Mouse (Mus musculus) kidney, embryonic 16.5 days (tissue): ENCODE data around the gene Ppp1r14c. TPM values are rescaled to one million over a fixed set of nuclear protein-coding genes. Genes with fewer than 3 reads are reported as not detected.
"Not testable (repeated sequence)": the region's sequence is repeated elsewhere in the genome, so short reads cannot be mapped to it uniquely, and the experiment has no call there.

Experiments used
- ATAC-seq: fragments of 200-750 bp; cut with Nextera tagmentation; 2 replicates; pipeline ENCODE4 v1.8.0; 2017; ENCODE audit warnings: moderate TSS enrichment; ENCODE audit not compliant: low FRiP score, low TSS enrichment
- H3K27ac ChIP-seq: fragments of 300-500 bp; sonication (generic); 2 replicates; pipeline ENCODE4 v1.5.1; 2014; ENCODE audit warnings: low read length
- H3K27me3 ChIP-seq: fragments of 300-500 bp; sonication (generic); 2 replicates; pipeline ENCODE4 v1.6.1; 2014; ENCODE audit warnings: low read length, control low read depth, mixed read lengths; ENCODE audit not compliant: insufficient read depth
- H3K36me3 ChIP-seq: fragments of 300-500 bp; sonication (generic); 2 replicates; pipeline ENCODE4 v1.6.1; 2014; ENCODE audit warnings: low read length, control low read depth, mixed read lengths; ENCODE audit not compliant: insufficient read depth
- H3K4me1 ChIP-seq: fragments of 300-500 bp; sonication (generic); 2 replicates; pipeline ENCODE4 v1.6.1; 2014; ENCODE audit warnings: low read length, control low read depth, mixed read lengths; ENCODE audit not compliant: insufficient read depth
- H3K4me2 ChIP-seq: fragments of 300-500 bp; sonication (generic); replicated peaks from 2 replicates; pipeline ENCODE4 v1.6.1; 2014; ENCODE audit warnings: low read depth, low read length
- H3K4me3 ChIP-seq: fragments of 300-500 bp; sonication (generic); 2 replicates; pipeline ENCODE4 v1.5.1; 2014; ENCODE audit warnings: mild to moderate bottlenecking, low read length
- H3K9ac ChIP-seq: fragments of 300-500 bp; sonication (generic); replicated peaks from 2 replicates; pipeline ENCODE4 v1.6.1; 2014; ENCODE audit warnings: low read length
- H3K9me3 ChIP-seq: fragments of 300-500 bp; sonication (generic); 2 replicates; pipeline ENCODE4 v1.6.1; 2016; ENCODE audit warnings: low read length, control low read depth
- WGBS: fragments of 180-500 bp; shearing (Covaris S2); extraction: QIAGEN DNeasy Blood & Tissue Kit; methylation state at CpG from one replicate; pipeline ENCODE4 v1.1.7; 2014; 5-methylcytosine and 5-hydroxymethylcytosine counted together
- polyA plus RNA-seq: library from polyadenylated mRNA; unstranded; fragments of >200 nt; fragmentation: Nextera tagmentation; extraction: Ambion mirVana; gene quantifications from 2 replicates; pipeline ENCODE4 v1.2.1, GENCODE M21; 2015

Gene Ppp1r14c
- polyA plus RNA-seq, 1 experiment from 2014 or later, result 8.0 TPM

DNA sequence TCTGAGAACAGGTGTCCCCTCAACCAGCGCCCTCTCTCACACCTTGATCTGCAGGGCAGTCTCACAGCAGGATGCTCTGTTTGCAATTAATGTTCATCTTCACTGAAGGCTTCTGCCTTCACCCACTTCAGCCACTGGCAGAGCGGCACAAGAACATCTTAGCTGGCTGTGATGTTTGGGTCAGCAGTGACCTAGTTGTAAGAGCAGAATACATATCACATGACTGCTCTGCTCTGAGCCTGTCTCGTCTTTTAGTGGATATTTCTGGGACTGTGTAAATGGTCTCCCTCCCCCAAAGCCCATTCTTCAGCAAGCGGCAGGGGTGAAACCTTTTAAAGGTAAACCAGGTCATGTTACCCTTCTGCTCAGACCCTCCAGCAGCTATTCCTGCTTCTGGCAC, 50.7 kb downstream of the Ppp1r14c start:
- WGBS, result 58% methylated on average over 4 of the region's 4 CpGs
- Histone ChIP-seq H3K27me3 (no peaks in the 10 kb centered on the region), H3K4me2 (no peak overlapping the region), H3K9me3 (no peaks in the 10 kb centered on the region), H3K4me3 (no peak overlapping the region), H3K4me1 (no peaks in the 10 kb centered on the region), H3K9ac (no peak overlapping the region), H3K27ac (no peak overlapping the region), H3K36me3 (no peaks in the 10 kb centered on the region)
- ATAC-seq, result no peak

DNA sequence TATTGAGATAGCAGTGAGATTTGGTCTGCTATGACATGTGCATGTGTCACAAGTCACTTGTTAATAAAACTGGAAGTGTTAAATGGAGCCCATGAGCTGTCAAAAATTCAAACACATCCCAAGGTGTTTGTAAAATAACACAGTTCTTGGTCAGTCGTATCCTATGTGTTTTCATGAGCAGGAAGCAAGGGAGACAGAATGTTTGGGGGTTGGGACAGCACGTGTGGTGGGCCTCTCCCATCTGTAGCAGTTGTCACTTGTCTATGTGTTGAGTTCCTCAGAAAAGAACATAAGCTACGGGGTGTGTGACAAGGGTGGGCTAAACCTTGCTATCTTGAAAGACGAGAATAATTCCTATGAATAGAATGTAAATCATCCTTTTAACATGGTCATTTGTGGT, 51.6 kb downstream of the Ppp1r14c start:
- no peak overlapping the region for H3K9ac ChIP-seq
- H3K4me3 ChIP-seq, result no peak overlapping the region
- no peak overlapping the region for H3K27ac ChIP-seq
- WGBS, result 58% methylated on average over 4 of the region's 4 CpGs
- H3K4me2 ChIP-seq, result no peak overlapping the region
- H3K27me3 ChIP-seq, result no peaks in the 10 kb centered on the region
- H3K4me1 ChIP-seq, result no peaks in the 10 kb centered on the region
- no peaks in the 10 kb centered on the region for H3K9me3 ChIP-seq
- H3K36me3 ChIP-seq, result no peaks in the 10 kb centered on the region
- no peak for ATAC-seq

DNA sequence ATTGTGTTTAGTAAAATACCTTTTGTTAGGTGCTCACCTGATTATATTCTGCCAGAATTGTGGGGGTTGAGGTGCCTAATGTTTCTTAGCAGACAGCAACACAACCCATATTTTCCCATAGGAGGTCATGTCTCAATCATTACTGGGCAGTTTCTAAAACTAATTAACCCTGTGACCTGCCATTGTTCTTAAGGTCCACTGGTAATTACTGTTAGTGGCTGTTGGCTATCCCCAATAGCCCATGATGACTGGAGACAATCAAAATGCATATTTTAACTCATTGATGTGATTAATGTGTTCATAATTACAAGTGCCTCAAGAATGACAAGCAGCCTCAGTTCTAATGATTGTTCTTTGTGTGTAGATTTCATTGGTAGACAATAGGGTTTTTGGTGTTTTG, 58.2 kb downstream of the Ppp1r14c start:
- Histone ChIP-seq H3K27ac (no peak overlapping the region), H3K36me3 (no peaks in the 10 kb centered on the region), H3K4me3 (no peak overlapping the region), H3K9ac (no peak overlapping the region), H3K9me3 (no peaks in the 10 kb centered on the region), H3K4me2 (no peak overlapping the region), H3K4me1 (no peaks in the 10 kb centered on the region), H3K27me3 (no peaks in the 10 kb centered on the region)
- no peak for ATAC-seq

DNA sequence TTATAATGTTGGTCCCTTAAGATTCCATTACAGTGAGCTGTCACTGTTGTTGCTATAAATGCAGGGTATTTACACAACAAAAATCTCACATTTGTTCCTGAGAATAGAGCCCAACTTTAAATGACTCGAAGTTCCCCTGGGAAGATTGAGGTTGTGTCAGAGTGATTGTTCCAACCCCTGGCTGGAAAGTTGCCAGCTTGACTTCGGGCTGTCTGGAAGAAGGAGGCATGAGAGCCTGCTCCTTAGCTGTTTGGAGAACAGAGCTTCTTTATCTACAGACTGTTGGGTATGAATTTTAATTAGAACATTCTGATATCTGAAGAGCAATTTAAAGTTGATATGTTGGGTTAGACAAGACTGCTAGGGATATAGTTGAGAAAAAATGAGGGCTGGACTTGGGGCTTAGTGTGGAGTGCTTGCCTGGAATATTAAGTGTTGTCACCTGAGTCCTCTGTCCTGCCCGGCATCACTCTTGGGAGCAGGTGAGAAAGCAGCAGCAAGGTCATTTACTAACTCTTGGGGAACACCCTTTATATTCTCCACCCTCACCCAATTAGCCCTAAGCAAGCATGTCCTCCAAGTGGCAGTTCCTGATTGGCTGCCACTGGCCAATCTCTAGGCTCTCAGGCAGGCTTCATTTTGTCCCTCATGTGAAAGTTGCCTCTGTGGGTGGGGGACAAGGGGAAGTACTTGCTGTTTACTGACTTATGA, 62.0 kb downstream of the Ppp1r14c start:
- no peaks in the 10 kb centered on the region for H3K4me1 ChIP-seq
- no peaks in the 10 kb centered on the region for H3K9me3 ChIP-seq
- H3K9ac ChIP-seq, result no peak overlapping the region
- no peak for ATAC-seq
- H3K4me2 ChIP-seq, result no peak overlapping the region
- WGBS, result 45% methylated on average over 3 of the region's 3 CpGs
- no peak overlapping the region for H3K27ac ChIP-seq
- H3K27me3 ChIP-seq, result no peaks in the 10 kb centered on the region
- no peak overlapping the region for H3K4me3 ChIP-seq
- no peaks in the 10 kb centered on the region for H3K36me3 ChIP-seq

DNA sequence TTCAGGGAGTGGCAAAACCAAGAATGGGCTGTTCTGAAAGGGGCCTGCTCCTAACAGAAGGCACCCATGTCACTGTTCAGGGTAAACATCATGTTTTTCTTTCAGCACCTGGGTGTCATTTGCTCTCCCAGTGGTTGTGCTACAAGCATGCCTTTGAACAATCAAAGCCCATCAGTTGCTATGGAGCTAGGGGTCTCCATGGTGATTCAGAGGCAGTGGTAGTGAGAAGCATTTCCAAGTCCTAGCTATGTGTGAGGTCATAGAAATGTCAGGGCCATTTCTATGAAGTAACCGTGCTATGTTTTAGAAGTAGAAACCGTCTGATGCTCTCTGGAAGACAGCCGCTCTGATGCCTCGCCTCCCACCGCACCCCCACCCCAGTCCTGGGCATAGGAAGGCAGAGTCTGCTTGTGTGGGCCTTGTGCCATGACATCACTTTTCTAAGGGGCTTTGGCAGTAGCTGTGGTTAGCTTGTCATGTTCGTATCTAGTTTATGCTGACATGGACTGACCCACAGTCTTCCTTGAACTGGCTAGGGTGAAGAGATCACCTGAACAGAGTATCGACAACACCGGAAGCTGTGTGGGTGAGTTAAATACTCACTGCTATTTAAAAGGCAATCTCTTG, 69.1 kb downstream of the Ppp1r14c start:
- H3K9me3 ChIP-seq, result peaks cover 7% of the 10 kb centered on the region
- no peaks in the 10 kb centered on the region for H3K4me1 ChIP-seq
- peaks cover 5% of the 10 kb centered on the region; the same call in 1 of the 2 replicates for H3K36me3 ChIP-seq
- 96% methylated on average over 8 of the region's 8 CpGs for WGBS
- H3K9ac ChIP-seq, result no peak overlapping the region
- no peak for ATAC-seq
- no peak overlapping the region for H3K4me3 ChIP-seq
- no peaks in the 10 kb centered on the region for H3K27me3 ChIP-seq
- no peak overlapping the region for H3K4me2 ChIP-seq
- H3K27ac ChIP-seq, result no peak overlapping the region

DNA sequence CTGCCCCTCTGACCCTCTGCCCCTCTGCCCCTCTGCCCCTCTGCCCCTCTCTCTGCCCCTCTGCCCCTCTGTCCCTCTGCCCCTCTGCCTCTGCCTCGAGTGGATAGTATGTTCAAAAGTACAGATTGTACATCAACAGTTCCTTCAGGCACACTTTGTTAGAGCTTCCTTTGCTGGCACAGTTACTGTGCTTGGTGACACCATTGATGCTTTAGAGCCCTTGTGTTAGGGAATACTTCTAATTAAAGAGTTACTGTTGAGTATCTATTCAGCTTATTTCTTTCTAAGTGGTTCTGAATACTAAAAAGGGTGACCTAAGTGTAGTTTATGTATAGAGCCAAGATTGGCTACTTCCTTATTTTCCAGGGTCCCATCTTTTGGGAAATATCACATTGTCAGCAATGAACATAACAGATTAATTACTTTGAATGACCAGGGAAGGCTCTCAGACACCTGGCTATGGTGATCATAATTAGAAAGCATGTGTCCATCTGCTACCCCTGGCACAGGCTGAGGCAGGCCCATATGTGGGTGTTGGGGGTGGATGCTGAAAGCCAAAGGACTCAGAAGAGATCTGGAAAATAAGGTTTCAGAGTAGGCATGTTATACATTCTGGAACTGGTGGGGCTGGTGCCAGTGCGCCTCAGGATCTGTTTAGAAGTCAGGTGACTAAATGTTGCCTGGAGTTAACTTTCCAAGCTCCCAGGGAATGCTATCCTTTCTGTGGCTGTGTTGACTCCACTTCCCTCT, 75.0 kb downstream of the Ppp1r14c start:
- H3K4me1 ChIP-seq, result no peaks in the 10 kb centered on the region
- 61% methylated on average over 2 of the region's 2 CpGs for WGBS
- no peak for ATAC-seq
- H3K9me3 ChIP-seq, result no peaks in the 10 kb centered on the region
- no peaks in the 10 kb centered on the region for H3K27me3 ChIP-seq
- H3K27ac ChIP-seq, result no peak overlapping the region
- no peak overlapping the region for H3K4me3 ChIP-seq
- H3K36me3 ChIP-seq, result no peaks in the 10 kb centered on the region
- H3K9ac ChIP-seq, result no peak overlapping the region
- H3K4me2 ChIP-seq, result no peak overlapping the region

DNA sequence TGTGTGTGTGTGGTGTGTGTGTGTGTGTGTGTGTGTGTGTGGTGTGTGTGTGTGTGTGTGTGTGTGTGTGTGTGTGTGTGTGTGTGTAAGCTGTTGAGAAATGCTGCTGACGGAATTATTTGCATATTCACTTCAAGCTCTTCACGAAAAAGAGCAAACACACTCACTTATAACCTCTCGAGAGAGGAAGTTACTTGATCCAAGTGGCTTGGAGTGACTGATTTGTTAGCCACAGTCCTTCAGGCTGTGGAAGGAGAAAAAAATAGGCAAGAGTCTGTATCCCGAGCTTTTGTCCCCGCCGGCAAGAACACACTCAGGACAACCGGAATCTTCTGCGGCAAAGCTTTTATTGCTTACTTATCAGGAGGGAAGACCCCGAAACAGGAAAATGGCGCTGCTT, 80.9 kb downstream of the Ppp1r14c start:
- not testable (repeated sequence) for H3K4me1 ChIP-seq, H3K36me3 ChIP-seq, H3K4me3 ChIP-seq, H3K27ac ChIP-seq, H3K9me3 ChIP-seq, ATAC-seq, H3K27me3 ChIP-seq, H3K4me2 ChIP-seq, H3K9ac ChIP-seq
- 90% methylated on average over 10 of the region's 10 CpGs for WGBS

DNA sequence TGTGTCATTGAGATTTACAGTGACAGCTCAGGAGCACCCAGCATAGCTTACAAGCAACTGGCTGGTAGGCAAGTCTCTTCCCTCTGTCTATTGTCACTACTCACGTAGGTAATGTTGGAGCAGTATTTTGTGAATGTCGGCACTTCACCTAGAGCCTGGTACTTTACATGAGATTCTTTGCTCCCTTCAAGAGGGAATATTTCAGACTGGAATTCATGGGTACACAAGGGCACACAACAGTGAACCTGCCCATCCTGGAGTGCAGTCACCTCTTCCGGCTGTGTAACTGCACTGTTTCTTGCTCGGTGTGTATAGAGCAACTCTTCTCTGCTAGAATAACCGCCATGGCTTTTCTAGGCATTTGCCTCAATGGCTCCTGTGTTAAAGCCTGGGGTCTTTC, 82.8 kb downstream of the Ppp1r14c start:
- H3K27ac ChIP-seq, result no peak overlapping the region
- no peak overlapping the region for H3K4me3 ChIP-seq
- H3K4me1 ChIP-seq, result no peaks in the 10 kb centered on the region
- H3K9me3 ChIP-seq, result no peaks in the 10 kb centered on the region
- H3K4me2 ChIP-seq, result no peak overlapping the region
- H3K27me3 ChIP-seq, result no peaks in the 10 kb centered on the region
- no peak for ATAC-seq
- 92% methylated on average over 5 of the region's 5 CpGs for WGBS
- no peak overlapping the region for H3K9ac ChIP-seq
- H3K36me3 ChIP-seq, result no peaks in the 10 kb centered on the region

DNA sequence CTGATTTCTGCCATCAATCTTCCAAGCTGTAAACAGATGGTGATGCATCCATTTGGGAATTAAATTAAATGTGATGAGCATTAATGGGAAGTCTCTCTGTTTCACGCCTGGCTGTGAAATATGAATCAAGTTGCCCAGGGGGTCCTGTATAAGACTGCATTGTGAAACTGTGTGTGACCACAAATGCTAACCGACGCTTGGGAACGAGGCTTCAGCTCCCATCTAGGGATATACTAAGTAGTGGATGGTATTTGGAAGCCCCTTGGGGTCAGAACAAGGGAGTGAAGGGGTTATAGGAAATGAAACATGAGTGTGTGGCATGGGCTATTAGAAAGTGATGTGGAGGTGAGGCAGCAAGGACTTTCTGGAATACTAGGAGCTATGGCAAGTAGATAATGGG, 86.1 kb downstream of the Ppp1r14c start:
- Histone ChIP-seq H3K4me3 (no peak overlapping the region), H3K27me3 (no peaks in the 10 kb centered on the region), H3K36me3 (no peaks in the 10 kb centered on the region), H3K9ac (no peak overlapping the region), H3K27ac (no peak overlapping the region), H3K9me3 (no peaks in the 10 kb centered on the region), H3K4me1 (no peaks in the 10 kb centered on the region), H3K4me2 (no peak overlapping the region)
- ATAC-seq, result no peak
- WGBS, result 70% methylated on average over 4 of the region's 4 CpGs
